Mouse (Mus musculus): ENCODE data around the gene Slc38a1. TPM values are rescaled to one million over a fixed set of nuclear protein-coding genes. Genes with fewer than 3 reads are reported as not detected.

Slc38a1 gene
- polyA plus RNA-seq, 1 experiment from 2014 or later: 46.1 TPM

DNA sequence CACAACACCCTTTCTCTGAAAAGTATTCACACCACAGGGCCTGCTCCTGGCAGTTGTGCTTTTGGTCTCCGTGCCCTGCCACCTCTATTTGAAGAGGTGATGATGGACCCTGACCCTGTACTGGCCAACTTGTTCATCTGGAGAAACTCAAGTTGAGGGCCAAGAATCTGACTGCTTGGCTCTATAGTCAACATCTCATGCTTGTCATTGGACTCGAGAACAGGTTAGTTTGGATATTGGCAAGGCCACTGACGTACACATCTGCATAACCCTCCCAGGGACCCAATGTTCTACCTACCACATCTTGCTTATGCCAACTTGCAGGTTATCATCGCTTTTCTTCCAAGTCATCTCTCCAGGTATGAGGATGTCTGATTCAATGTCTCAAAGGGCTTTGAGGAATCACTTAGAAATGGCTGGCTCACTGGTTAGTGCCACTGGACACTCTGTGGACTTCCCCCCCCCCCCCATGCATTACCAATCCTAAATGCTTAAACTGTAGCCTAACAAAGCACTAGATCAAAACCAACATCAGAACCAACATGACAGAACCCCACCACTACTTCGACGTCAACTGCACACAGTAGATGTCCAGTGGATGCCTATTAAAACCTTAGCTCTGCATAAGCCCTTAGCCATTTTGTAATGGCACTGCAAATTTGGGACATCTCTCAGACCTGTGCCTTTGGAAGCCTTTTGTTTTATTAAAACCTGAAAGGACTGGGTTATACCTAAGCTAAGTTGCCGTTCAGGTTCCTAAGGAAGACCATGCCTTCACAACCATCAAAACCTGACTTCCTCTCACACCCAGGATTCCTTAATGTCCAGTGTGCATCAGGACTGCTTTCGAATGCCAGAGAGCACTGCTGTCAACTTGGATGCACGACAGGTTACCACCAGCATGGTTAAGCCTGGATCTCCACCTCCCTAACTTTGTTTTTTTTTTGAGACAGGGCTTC, 43.8 kb upstream of the Slc38a1 start:
- DNase-seq (ENCODE audit: low spot score) (no peak), ATAC-seq (ENCODE audit: low read depth) (no peak)
- Histone ChIP-seq H3K27ac (replicated peaks; ENCODE audit: low read depth, low read length) (no peak overlapping the region), H3K4me1 (ENCODE audit: control insufficient read depth, insufficient read depth, low read length) (peaks cover 9% of the 10 kb centered on the region; the same call in 1 of the 2 replicates), H3K9ac (ENCODE audit: low read depth, low read length) (no peak overlapping the region), H3K4me3 (ENCODE audit: low read depth, low read length) (no peak overlapping the region), H3K4me2 (ENCODE audit: low read depth, low read length) (no peak overlapping the region), H3K36me3 (ENCODE audit: control insufficient read depth, insufficient read depth, low read length) (peaks cover 45% of the 10 kb centered on the region), H3K27me3 (replicated peaks; ENCODE audit: control insufficient read depth, insufficient read depth, low read length) (no peaks in the 10 kb centered on the region), H3K9me3 (ENCODE audit: control insufficient read depth, low read length) (no peaks in the 10 kb centered on the region)
- WGBS: 74% methylated on average over 9 of the region's 9 CpGs

DNA sequence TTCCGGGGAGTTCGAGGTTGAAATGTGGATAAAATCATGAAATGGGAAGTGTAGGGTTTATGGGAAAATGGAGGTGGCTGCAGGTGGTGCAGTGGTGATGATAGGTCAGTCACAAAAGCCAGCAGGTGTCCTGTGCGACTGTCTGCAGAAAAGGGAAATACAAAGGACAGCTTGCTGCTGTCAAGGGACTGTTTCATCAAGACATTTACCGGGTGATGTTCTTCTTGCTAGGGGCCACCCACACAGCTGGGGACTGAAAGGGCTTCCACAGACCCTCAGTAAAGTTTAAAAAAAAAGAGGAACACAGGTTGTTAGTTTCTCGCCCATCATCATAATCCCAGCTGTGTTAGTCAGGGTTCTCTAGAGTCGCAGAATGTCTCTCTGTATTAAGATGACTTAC, 42.6 kb upstream of the Slc38a1 start:
- H3K4me1 ChIP-seq (ENCODE audit: control insufficient read depth, insufficient read depth, low read length): peaks cover 9% of the 10 kb centered on the region; the same call in 1 of the 2 replicates
- H3K4me2 ChIP-seq (ENCODE audit: low read depth, low read length): no peak overlapping the region
- H3K27me3 ChIP-seq (replicated peaks; ENCODE audit: control insufficient read depth, insufficient read depth, low read length): no peaks in the 10 kb centered on the region
- H3K27ac ChIP-seq (replicated peaks; ENCODE audit: low read depth, low read length): no peak overlapping the region
- no peak overlapping the region for H3K9ac ChIP-seq (ENCODE audit: low read depth, low read length)
- WGBS: 65% methylated on average over 6 of the region's 6 CpGs
- ATAC-seq (ENCODE audit: low read depth): no peak
- H3K9me3 ChIP-seq (ENCODE audit: control insufficient read depth, low read length): no peaks in the 10 kb centered on the region
- DNase-seq (ENCODE audit: low spot score): no peak
- no peak overlapping the region for H3K4me3 ChIP-seq (ENCODE audit: low read depth, low read length)
- peaks cover 33% of the 10 kb centered on the region for H3K36me3 ChIP-seq (ENCODE audit: control insufficient read depth, insufficient read depth, low read length)

DNA sequence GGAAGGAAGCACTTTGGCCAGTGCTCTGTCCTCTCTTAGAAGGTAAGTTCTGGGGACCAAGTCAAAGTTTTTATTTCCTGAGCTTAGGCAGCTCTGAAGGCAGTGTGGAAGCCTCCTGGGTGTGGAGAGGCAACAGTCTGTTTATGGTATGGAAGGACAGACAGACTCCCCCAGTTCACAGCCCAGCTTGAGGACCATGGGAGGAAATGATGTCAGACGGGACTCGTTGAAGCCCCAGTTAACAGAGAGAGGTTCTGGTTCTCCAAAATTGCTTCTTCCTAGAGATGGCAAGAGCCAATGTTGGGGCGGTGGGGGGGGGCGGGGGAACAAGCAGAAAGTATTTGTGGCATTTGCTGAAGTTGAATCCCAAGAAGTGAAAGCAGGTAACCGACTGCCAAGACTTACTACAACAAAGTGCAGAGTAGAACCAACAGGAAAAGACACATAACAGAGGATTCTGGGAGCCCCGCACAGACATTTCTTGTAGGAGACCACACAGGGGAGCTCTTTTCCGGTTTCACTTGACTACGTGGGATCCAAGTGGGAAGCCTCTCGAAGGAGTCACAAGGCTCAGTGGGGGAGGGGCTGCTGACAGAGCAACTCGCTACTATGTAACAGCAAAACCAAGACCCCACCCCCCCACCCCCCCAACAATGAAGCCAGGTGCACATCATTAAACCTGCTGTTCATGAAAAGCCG, 41.6 kb upstream of the Slc38a1 start:
- 38% methylated on average over 11 of the region's 11 CpGs for WGBS
- H3K9ac ChIP-seq (ENCODE audit: low read depth, low read length): no peak overlapping the region
- no peak for ATAC-seq (ENCODE audit: low read depth)
- H3K9me3 ChIP-seq (ENCODE audit: control insufficient read depth, low read length): no peaks in the 10 kb centered on the region
- peak; percentile 77 for DNase-seq (ENCODE audit: low spot score)
- peak overlapping the region; percentile 28 for H3K4me2 ChIP-seq (ENCODE audit: low read depth, low read length)
- peaks cover 25% of the 10 kb centered on the region for H3K36me3 ChIP-seq (ENCODE audit: control insufficient read depth, insufficient read depth, low read length)
- no peak overlapping the region for H3K27ac ChIP-seq (replicated peaks; ENCODE audit: low read depth, low read length)
- peaks cover 9% of the 10 kb centered on the region; the same call in 1 of the 2 replicates for H3K4me1 ChIP-seq (ENCODE audit: control insufficient read depth, insufficient read depth, low read length)
- H3K4me3 ChIP-seq (ENCODE audit: low read depth, low read length): no peak overlapping the region
- 0 out of 2 replicates have a peak, but pooled peaks cover 5% of the 10 kb centered on the region for H3K27me3 ChIP-seq (replicated peaks; ENCODE audit: control insufficient read depth, insufficient read depth, low read length)

DNA sequence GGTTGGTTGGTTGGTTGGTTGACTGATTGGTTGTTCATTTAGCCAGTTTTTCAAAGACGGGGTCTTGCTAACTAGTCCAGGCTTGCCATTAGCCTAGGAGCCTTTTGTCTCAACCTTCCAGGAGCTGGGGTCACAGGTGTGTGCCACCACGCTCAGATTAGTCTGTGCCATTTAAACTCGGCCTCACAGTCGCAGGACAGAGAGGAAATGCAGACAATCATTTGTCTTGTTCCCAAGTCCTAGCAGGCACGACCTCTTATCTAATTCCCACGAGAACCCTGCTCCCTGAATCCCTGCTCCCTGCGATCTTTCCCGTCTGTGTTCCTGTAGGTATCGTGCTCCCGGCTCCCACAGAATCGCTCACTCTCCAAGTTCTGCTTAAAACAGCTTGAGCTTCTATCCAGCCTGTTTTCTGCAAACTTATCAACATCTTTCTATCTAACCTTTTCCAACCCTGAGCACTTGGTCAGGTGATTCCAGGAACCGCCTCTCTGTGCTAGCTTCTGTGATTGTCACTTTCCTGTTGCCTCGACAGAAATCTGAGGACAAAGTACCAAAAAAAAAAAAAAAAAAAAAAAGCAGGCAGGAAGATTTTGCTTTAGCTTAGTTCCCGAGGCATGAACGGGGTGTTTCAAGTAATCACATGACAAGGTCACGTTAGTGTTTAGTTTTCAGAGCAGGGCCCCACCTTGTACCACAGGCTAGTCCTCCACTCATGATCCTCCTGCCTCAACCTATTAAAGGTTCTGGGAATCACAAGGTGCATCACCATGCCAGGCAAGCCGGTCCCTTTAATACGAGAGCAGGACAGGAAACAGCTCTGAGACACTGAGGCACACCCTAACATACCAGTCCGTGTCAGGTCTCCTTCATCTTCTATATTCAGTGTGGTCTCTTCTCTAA, 36.4 kb upstream of the Slc38a1 start:
- Histone ChIP-seq H3K4me3 (ENCODE audit: low read depth, low read length) (no peak overlapping the region), H3K27me3 (replicated peaks; ENCODE audit: control insufficient read depth, insufficient read depth, low read length) (0 out of 2 replicates have a peak, but pooled peaks cover 5% of the 10 kb centered on the region), H3K9ac (ENCODE audit: low read depth, low read length) (no peak overlapping the region), H3K4me1 (ENCODE audit: control insufficient read depth, insufficient read depth, low read length) (0 out of 2 replicates have a peak, but pooled peaks cover 12% of the 10 kb centered on the region), H3K4me2 (ENCODE audit: low read depth, low read length) (no peak overlapping the region), H3K36me3 (ENCODE audit: control insufficient read depth, insufficient read depth, low read length) (no peaks in the 10 kb centered on the region), H3K27ac (replicated peaks; ENCODE audit: low read depth, low read length) (no peak overlapping the region), H3K9me3 (ENCODE audit: control insufficient read depth, low read length) (no peaks in the 10 kb centered on the region)
- ATAC-seq (ENCODE audit: low read depth) (no peak), DNase-seq (ENCODE audit: low spot score) (no peak)
- 59% methylated on average over 19 of the region's 19 CpGs for WGBS

DNA sequence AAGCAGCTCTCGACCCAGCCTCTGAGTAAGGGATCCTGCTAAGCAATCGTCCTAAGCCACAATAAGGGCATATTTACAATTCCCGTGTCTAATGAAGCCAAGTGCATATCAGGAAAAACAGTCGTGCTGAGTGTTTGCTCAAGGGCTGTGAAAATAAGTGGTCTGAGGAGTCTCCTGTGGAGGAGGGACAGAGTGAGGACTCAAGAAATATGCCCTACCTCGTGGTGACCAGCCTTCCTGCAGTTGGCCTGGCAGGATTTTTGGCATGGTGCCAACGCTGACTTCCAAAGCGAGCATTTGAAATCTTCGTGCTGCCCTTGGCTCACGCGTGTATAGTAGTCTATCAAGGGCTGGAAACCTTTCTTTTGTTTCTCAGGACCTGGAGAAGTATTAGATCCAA, 33.8 kb upstream of the Slc38a1 start:
- Histone ChIP-seq H3K4me2 (ENCODE audit: low read depth, low read length) (no peak overlapping the region), H3K9me3 (ENCODE audit: control insufficient read depth, low read length) (no peaks in the 10 kb centered on the region), H3K27me3 (replicated peaks; ENCODE audit: control insufficient read depth, insufficient read depth, low read length) (0 out of 2 replicates have a peak, but pooled peaks cover 5% of the 10 kb centered on the region), H3K9ac (ENCODE audit: low read depth, low read length) (no peak overlapping the region), H3K36me3 (ENCODE audit: control insufficient read depth, insufficient read depth, low read length) (no peaks in the 10 kb centered on the region), H3K4me3 (ENCODE audit: low read depth, low read length) (no peak overlapping the region), H3K27ac (replicated peaks; ENCODE audit: low read depth, low read length) (no peak overlapping the region), H3K4me1 (ENCODE audit: control insufficient read depth, insufficient read depth, low read length) (0 out of 2 replicates have a peak, but pooled peaks cover 6% of the 10 kb centered on the region)
- ATAC-seq (ENCODE audit: low read depth) (peak; percentile 15; the same call in 1 of the 2 replicates), DNase-seq (ENCODE audit: low spot score) (peak; percentile 59)
- 49% methylated on average over 10 of the region's 10 CpGs for WGBS

DNA sequence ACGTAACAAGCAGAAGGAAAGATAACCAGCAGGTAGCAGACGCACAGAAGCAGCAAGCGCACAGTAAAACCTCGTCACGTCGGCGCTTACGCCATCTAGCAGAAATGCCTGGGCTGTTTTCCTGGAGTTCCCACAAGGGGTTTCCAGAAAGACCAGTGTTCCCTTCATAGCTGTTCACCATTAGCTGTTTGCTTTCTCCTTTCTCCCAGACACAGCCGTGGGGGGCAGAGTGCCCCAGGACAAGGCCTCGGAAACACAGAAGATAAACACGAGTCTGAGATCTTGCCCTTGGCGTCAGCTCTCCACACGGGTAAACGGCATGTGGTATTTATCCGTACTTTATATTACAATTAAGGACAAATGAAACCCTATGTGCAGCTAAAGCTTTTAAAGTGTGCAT, 33.0 kb upstream of the Slc38a1 start:
- Histone ChIP-seq H3K27me3 (replicated peaks; ENCODE audit: control insufficient read depth, insufficient read depth, low read length) (0 out of 2 replicates have a peak, but pooled peaks cover 5% of the 10 kb centered on the region), H3K4me3 (ENCODE audit: low read depth, low read length) (no peak overlapping the region), H3K4me1 (ENCODE audit: control insufficient read depth, insufficient read depth, low read length) (0 out of 2 replicates have a peak, but pooled peaks cover 6% of the 10 kb centered on the region), H3K27ac (replicated peaks; ENCODE audit: low read depth, low read length) (no peak overlapping the region), H3K9ac (ENCODE audit: low read depth, low read length) (no peak overlapping the region), H3K4me2 (ENCODE audit: low read depth, low read length) (0 out of 2 replicates have a peak overlapping the region, but pooled peaks have one; percentile 11), H3K36me3 (ENCODE audit: control insufficient read depth, insufficient read depth, low read length) (no peaks in the 10 kb centered on the region), H3K9me3 (ENCODE audit: control insufficient read depth, low read length) (no peaks in the 10 kb centered on the region)
- 63% methylated on average over 15 of the region's 15 CpGs for WGBS
- DNase-seq (ENCODE audit: low spot score): no peak
- ATAC-seq (ENCODE audit: low read depth): no peak

DNA sequence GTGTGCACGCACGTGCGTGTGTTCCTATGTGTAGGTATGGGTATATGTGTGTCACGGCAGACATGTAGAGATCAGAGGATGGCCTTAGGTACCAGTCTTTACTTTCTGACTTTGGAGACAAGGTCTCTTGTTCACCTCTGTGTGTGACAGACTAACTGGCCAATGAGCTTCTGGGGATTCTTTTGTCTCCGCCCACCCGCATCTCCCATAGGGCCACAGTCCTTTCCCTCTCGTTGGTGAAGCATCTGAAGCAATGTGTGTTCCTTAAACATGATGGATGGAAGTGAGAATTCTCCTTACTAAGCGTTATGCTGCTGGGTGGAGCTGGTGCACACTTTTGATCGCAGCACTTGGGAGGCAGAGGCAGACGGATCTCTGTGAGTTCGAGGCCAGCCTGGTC, 32.3 kb upstream of the Slc38a1 start:
- Histone ChIP-seq H3K4me2 (ENCODE audit: low read depth, low read length) (no peak overlapping the region), H3K4me3 (ENCODE audit: low read depth, low read length) (no peak overlapping the region), H3K9me3 (ENCODE audit: control insufficient read depth, low read length) (no peaks in the 10 kb centered on the region), H3K36me3 (ENCODE audit: control insufficient read depth, insufficient read depth, low read length) (no peaks in the 10 kb centered on the region), H3K4me1 (ENCODE audit: control insufficient read depth, insufficient read depth, low read length) (0 out of 2 replicates have a peak, but pooled peaks cover 6% of the 10 kb centered on the region), H3K9ac (ENCODE audit: low read depth, low read length) (no peak overlapping the region), H3K27ac (replicated peaks; ENCODE audit: low read depth, low read length) (no peak overlapping the region), H3K27me3 (replicated peaks; ENCODE audit: control insufficient read depth, insufficient read depth, low read length) (0 out of 2 replicates have a peak, but pooled peaks cover 5% of the 10 kb centered on the region)
- DNase-seq (ENCODE audit: low spot score) (no peak), ATAC-seq (ENCODE audit: low read depth) (no peak)
- WGBS: 83% methylated on average over 11 of the region's 11 CpGs

DNA sequence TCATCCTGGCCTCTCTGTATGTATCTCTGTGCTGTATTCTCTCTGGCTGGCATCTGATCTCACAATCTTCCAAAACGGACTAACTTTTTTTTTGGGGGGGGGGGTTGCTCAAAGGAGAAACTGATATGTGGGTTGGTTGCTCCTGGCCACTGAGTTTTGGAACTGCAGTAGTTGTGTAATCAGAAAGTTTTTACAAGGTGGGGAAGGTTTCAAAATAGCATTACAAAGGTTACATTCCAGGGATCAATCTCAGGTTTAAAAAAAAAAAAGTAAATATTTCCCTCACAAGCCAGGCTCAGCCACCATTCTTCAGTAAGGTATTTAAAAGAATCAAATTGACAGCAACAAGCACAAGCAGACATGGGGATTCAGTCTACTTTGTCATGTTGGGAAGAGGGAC, 31.4 kb upstream of the Slc38a1 start:
- H3K4me3 ChIP-seq (ENCODE audit: low read depth, low read length): no peak overlapping the region
- no peaks in the 10 kb centered on the region for H3K27me3 ChIP-seq (replicated peaks; ENCODE audit: control insufficient read depth, insufficient read depth, low read length)
- DNase-seq (ENCODE audit: low spot score): no peak
- 0 out of 2 replicates have a peak, but pooled peaks cover 6% of the 10 kb centered on the region for H3K4me1 ChIP-seq (ENCODE audit: control insufficient read depth, insufficient read depth, low read length)
- no peak overlapping the region for H3K4me2 ChIP-seq (ENCODE audit: low read depth, low read length)
- H3K9me3 ChIP-seq (ENCODE audit: control insufficient read depth, low read length): no peaks in the 10 kb centered on the region
- WGBS: 46% methylated on average over 1 of the region's 1 CpGs
- ATAC-seq (ENCODE audit: low read depth): no peak
- no peak overlapping the region for H3K27ac ChIP-seq (replicated peaks; ENCODE audit: low read depth, low read length)
- H3K9ac ChIP-seq (ENCODE audit: low read depth, low read length): no peak overlapping the region
- no peaks in the 10 kb centered on the region for H3K36me3 ChIP-seq (ENCODE audit: control insufficient read depth, insufficient read depth, low read length)
